ENCODE assay signal across 9 mouse cellular contexts in the genomic region with DNA sequence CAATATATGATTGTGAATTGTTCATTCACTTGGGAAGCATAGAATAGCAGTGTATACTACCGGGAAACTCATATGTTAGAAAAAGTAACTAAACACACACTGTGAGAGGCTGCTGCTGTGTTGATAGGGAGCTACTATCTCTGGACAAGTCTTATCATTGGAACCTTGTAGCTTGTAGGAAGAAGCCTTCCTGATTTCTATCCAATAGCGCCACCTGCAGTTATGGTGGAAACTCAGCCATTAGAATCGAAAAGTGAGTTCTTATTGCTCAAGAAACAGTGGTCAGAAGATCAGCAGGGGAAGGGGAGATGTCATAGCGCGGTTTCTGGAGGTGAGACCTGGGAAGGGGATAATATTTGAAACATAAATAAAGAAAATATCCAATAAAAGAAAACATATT.
A peak's percentile ranks its signal among the peaks of the same experiment; 100 is the strongest.
DNase-seq lines count a peak whose midpoint lies in the region; ATAC-seq lines count a peak whose summit lies in the region.
"Had no signal": no experiment of that assay in that cellular context is flagged by ENCODE, and none has a peak within 500 bp of the region (broad histone marks: within the 10 kb centered on the region; RNA-seq: fewer than 3 reads in every experiment).

No protein-coding gene starts in this region.

- no peaks in the 10 kb centered on the region for H3K4me1 ChIP-seq in neural tube, embryonic 11.5 days (ENCODE audit: control insufficient read depth, insufficient read depth, low read length)

- no peak for DNase-seq in frontal cortex, postnatal 10 days (ENCODE audit: low spot score in 2 of 2)
- DNase-seq in neural tube, embryonic 11.5 days (ENCODE audit: low spot score), result peak; percentile 20
- no peak for DNase-seq in neural tube, embryonic 10.5 days (ENCODE audit: extremely low spot score, low spot score)
- peak; percentile 2 for DNase-seq in layer of hippocampus, adult 9-10 months (ENCODE audit: low spot score)
- DNase-seq in thymus, postnatal 14 days, result no peak
- no peak for DNase-seq in ovary, adult 18-20 months (ENCODE audit: low spot score)
- no peak for DNase-seq in spleen, adult 12 weeks (ENCODE audit: low spot score)

- H3K36me3 ChIP-seq in neural tube, embryonic 11.5 days (ENCODE audit: control insufficient read depth, insufficient read depth, low read length), result no peaks in the 10 kb centered on the region

- no peak overlapping the region for H3K4me3 ChIP-seq in neural tube, embryonic 11.5 days (ENCODE audit: low read depth, low read length)

- no peak overlapping the region for H3K27ac ChIP-seq in neural tube, embryonic 11.5 days (ENCODE audit: low read depth, low read length)

- 44% methylated on average over 5 of the region's 5 CpGs for WGBS in neural tube, embryonic 11.5 days

- H3K9ac ChIP-seq in neural tube, embryonic 11.5 days (ENCODE audit: low read length), result no peak overlapping the region

- H3K9me3 ChIP-seq in neural tube, embryonic 11.5 days (ENCODE audit: control insufficient read depth, low read length), result no peaks in the 10 kb centered on the region

- no peak overlapping the region for H3K4me2 ChIP-seq in neural tube, embryonic 11.5 days (ENCODE audit: low read depth)
- H3K4me2 ChIP-seq: heart, embryonic 11.5 days had no signal

- peak; percentile 87 for ATAC-seq in frontal cortex, adult (ENCODE audit: low TSS enrichment)
- no peak for ATAC-seq in neural tube, embryonic 11.5 days (ENCODE audit: insufficient read depth, low FRiP score, low TSS enrichment)

- no peaks in the 10 kb centered on the region for H3K27me3 ChIP-seq in neural tube, embryonic 11.5 days (ENCODE audit: control insufficient read depth, insufficient read depth, low read length)

Comparison
In these comparisons a context has a peak if more than half of its experiments do, and no peak if none do; other contexts are left out.
1. DNase-seq: peak in neural tube, embryonic 11.5 days (single experiment) and layer of hippocampus, adult 9-10 months (single experiment); none in frontal cortex, postnatal 10 days (0 of 2), neural tube, embryonic 10.5 days (single experiment), thymus, postnatal 14 days (single experiment), ovary, adult 18-20 months (single experiment) and spleen, adult 12 weeks (single experiment).